Mouse (Mus musculus) testis, postnatal 14 days (tissue): ENCODE results near the gene Gm10721.
"Not testable (repeated sequence)": the region's sequence is repeated elsewhere in the genome, so short reads cannot be mapped to it uniquely, and the experiment has no call there.

Experiments used
- DNase-seq: peaks from one replicate; pipeline ENCODE4 v3.0.0; 2021; ENCODE audit warnings: low spot score

Gene Gm10721

DNA sequence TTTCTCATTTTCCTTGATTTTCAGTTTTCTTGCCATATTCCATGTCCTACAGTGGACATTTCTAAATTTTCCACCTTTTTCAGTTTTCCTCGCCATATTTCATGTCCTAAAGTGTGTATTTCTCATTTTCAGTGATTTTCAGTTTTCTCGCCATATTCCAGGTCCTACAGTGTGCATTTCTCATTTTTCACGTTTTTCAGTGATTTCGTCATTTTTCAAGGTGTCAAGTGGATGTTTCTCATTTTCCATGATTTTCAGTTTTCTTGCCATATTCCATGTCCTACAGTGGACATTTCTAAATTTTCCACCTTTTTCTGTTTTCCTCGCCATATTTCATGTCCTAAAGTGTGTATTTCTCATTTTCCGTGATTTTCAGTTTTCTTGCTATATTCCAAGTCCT is 12.7 kb downstream of the Gm10721 start:
- peak; percentile 88 for DNase-seq

DNA sequence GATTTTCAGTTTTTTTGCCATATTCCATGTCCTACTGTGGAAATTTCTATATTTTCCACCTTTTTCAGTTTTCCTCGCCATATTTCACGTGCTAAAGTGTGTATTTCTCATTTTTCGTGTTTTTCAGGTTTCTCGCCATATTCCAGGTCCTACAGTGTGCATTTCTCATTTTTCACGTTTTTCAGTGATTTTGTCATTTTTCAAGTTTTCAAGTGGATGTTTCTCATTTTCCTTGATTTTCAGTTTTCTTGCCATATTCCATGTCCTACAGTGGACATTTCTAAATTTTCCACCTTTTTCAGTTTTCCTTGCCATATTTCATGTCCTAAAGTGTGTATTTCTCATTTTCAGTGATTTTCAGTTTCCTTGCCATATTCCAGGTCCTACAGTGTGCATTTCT is 13.2 kb downstream of the Gm10721 start:
- not testable (repeated sequence) for DNase-seq

DNA sequence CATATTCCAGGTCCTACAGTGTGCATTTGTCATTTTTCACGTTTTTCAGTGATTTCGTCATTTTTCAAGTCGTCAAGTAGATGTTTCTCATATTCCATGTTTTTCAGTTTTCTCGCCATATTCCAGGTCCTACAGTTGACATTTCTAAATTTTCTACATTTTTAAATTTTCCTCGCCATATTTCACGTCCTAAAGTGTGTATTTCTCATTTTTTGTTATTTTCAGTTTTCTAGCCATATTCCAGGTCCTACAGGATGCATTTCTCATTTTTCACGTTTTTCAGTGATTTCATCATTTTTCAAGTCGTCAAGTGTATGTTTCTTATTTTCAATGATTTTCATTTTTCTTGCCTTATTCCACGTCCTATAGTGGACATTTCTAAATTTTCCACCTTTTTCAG is 13.8 kb downstream of the Gm10721 start:
- not testable (repeated sequence) for DNase-seq

DNA sequence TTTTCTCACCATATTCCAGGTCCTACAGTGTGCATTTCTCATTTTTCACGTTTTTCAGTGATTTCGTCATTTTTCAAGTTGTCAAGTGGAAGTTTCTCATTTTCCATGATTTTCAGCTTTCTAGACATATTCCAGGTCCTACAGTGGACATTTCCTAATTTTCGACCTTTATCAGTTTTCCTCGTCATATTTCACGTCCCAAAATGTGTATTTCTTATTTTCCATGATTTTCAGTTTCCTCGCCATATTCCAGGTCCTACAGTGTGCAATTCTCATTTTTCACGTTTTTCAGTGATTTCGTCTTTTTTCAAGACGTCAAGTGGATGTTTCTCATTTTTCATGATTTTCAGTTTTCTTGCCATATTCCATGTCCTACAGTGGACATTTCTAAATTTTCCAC is 14.3 kb downstream of the Gm10721 start:
- DNase-seq, result not testable (repeated sequence)

DNA sequence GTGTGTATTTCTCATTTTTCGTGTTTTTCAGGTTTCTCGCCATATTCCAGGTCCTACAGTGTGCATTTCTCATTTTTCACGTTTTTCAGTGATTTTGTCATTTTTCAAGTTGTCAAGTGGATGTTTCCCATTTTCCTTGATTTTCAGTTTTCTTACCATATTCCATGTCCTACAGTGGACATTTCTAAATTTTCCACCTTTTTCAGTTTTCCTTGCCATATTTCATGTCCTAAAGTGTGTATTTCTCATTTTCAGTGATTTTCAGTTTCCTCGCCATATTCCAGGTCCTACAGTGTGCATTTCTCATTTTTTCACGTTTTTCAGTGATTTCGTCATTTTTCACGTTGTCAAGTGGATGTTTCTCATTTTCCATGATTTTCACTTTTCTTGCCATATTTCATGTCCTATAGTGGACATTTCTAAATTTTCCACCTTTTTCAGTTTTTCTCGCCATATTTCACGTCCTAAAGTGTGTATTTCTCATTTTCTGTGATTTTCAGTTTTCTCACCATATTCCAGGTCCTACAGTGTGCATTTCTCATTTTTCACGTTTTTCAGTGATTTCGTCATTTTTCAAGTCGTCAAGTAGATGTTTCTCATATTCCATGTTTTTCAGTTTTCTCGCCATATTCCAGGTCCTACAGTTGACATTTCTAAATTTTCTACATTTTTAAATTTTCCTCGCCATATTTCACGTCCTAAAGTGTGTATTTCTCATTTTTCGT is 16.5 kb downstream of the Gm10721 start:
- peak; percentile 75 for DNase-seq

DNA sequence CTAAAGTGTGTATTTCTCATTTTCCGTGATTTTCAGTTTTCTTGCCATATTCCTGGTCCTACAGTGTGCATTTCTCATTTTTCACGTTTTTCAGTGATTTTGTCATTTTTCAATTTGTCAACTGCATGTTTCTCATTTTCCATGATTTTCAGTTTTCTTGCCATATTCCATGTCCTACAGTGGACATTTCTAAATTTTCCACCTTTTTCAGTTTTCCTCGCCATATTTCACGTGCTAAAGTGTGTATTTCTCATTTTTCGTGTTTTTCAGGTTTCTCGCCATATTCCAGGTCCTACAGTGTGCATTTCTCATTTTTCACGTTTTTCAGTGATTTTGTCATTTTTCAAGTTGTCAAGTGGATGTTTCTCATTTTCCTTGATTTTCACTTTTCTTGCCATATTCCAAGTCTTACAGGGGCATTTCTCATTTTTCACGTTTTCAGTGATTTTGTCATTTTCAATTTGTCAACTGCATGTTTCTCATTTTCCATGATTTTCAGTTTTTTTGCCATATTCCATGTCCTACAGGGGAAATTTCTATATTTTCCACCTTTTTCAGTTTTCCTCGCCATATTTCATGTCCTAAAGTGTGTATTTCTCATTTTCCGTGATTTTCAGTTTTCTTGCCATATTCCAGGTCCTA is 17.9 kb downstream of the Gm10721 start:
- DNase-seq, result not testable (repeated sequence)

DNA sequence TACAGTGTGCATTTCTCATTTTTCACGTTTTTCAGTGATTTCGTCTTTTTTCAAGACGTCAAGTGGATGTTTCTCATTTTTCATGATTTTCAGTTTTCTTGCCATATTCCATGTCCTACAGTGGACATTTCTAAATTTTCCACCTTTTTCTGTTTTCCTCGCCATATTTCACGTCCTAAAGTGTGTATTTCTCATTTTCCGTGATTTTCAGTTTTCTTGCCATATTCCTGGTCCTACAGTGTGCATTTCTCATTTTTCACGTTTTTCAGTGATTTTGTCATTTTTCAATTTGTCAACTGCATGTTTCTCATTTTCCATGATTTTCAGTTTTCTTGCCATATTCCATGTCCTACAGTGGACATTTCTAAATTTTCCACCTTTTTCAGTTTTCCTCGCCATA is 21.4 kb downstream of the Gm10721 start, which contains the start of gene Gm17535:
Gene Gm17535, plus strand, starts transcription at position 301 of the 400 bp plus-strand sequence.
- DNase-seq, result not testable (repeated sequence)

DNA sequence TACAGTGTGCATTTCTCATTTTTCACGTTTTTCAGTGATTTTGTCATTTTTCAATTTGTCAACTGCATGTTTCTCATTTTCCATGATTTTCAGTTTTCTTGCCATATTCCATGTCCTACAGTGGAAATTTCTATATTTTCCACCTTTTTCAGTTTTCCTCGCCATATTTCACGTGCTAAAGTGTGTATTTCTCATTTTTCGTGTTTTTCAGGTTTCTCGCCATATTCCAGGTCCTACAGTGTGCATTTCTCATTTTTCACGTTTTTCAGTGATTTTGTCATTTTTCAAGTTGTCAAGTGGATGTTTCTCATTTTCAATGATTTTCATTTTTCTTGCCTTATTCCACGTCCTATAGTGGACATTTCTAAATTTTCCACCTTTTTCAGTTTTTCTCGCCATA is 23.6 kb downstream of the Gm10721 start, which contains the start of gene Gm10715:
Gene Gm10715, plus strand, starts transcription at position 301 of the 400 bp plus-strand sequence.
- DNase-seq, result not testable (repeated sequence)

DNA sequence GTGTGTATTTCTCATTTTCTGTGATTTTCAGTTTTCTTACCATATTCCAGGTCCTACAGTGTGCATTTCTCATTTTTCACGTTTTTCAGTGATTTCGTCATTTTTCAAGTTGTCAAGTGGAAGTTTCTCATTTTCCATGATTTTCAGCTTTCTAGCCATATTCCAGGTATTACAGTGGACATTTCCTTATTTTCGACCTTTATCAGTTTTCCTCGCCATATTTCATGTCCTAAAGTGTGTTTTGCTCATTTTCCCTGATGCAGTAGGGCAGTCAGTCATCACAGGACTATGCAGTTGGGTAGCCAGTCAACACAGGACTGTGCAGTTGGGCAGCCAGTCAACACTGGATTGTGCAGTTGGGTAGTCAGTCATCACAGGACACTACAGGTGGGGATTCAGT is 25.2 kb downstream of the Gm10721 start:
- DNase-seq, result not testable (repeated sequence)
